Mouse (Mus musculus) right cerebral cortex, postnatal 4 days (tissue): ENCODE data around the gene Olfr318.
"Not testable (repeated sequence)": the region's sequence is repeated elsewhere in the genome, so short reads cannot be mapped to it uniquely, and the experiment has no call there.

Experiments
- DNase-seq: peaks from one replicate; pipeline ENCODE4 v3.0.0-alpha.2; 2022

The Olfr318 gene

DNA sequence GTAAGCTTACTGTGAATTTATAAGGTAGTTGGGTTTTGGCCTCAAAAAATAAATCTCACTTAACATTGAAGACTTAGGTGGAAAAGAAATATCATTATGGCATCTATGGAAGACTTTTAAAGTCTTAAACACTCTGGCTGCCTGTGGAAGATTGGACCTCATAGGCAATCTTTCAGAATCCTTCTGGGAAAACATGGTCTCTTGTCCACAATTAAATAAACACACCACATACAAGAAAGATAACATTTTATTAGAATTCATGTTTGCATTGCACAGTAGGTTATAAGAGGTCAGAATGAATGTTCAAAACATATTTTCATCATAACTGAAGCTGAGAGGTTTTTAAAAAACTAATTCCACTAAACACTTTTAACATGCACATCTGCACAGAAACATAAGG is at the start of gene Olfr318:
Gene Olfr318, minus strand, starts transcription at position 101 of the 400 bp plus-strand sequence.
- no peak for DNase-seq

- no peak for DNase-seq
Measured at GRCm38 (mm10) chr11:58772888-58773287, 49.1 kb upstream of the Olfr318 start, which contains the start of gene Olfr315. Gene Olfr315 (plus strand): TSS chr11:58773188.

- DNase-seq, result no peak
Measured at GRCm38 (mm10) chr11:58752434-58752833, 28.6 kb upstream of the Olfr318 start, which contains the start of gene Olfr316. Gene Olfr316 (plus strand): TSS chr11:58752734.

DNA sequence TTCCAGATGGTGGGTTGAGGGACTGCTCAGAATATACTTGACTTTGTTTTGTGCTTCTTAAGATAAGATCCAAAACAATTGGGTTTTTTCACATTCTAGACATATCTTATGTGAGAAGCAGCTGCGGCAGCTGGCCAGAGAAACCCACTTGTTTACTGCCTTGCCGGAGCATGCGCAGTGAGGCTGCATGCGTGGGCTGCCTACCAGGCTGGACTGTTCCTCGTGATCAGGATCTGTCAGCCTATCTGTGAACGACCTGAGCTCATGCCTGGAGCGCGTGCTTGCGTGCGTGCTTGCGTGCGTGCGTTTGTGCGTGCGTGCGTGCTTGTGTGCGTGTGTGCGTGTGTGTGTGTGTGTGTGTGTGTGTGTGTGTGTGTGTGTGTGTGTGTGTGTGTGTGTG is 27.3 kb upstream of the Olfr318 start:
- DNase-seq, result not testable (repeated sequence)

- DNase-seq, result no peak
Measured at GRCm38 (mm10) chr11:58738792-58739262, 15.0 kb upstream of the Olfr318 start, which contains the start of gene Olfr317. Gene Olfr317 (minus strand): TSS chr11:58739212.

GRCm38 (mm10) chr11:58733372-58733771 is 9.6 kb upstream of the Olfr318 start:
- DNase-seq, result peak; percentile 28

DNA sequence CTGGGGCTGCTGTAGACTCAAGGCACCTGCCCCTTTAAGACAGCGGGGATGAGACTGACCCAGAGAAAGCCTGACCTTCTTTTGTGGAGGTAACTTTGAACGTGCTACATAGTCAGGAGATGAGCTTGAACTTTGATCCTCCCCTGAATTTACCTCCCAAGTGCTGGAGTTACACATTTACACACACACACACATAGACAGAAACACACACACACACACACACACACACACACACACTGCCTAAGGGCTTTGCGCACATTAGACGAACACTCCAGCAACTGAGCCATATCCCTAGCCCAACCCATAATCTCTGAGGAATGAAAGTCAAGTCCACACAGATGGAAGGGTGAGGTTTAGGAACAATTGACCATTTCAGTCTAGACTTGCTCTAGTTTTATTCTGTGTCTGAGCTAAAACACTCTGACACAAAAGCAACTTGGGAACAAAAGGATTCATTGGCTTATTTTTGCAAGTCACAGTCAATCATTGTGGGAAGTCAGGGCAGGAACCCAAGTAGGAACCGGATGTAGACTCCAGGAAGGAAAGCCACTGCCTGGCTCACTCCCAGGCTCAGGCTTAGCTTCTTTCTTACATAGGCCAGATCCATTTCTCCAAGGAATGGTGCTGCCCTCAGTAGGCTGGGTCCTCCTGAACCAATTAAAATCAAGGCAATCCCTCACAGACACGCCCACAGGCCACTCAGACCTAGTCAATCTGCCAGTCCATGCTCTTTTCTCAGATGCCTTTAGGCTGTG is 4.3 kb upstream of the Olfr318 start:
- DNase-seq, result not testable (repeated sequence)

GRCm38 (mm10) chr11:58719701-58720100 is 4.1 kb downstream of the Olfr318 start:
- no peak for DNase-seq

GRCm38 (mm10) chr11:58717723-58718122 is 6.1 kb downstream of the Olfr318 start:
- not testable (repeated sequence) for DNase-seq

DNA sequence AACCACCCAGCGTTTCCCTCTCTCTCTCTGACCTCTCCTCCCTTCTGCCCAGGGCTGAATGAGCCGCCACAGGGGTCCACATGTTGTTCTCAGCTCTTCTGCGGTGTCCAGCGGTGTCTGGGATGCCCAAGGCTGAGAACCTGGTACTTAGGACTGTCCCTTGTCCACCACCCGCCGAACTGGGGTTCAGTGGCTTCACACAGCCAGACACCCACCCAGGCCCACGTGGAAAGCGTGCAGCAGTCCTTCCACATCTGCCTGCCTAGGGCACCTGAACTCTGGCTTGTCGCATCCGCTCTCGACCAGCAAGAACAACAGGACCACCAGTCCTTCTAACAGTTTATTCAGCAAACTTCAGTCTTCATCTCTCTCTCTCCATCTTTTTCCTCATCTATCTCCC is 14.7 kb downstream of the Olfr318 start:
- no peak for DNase-seq

DNA sequence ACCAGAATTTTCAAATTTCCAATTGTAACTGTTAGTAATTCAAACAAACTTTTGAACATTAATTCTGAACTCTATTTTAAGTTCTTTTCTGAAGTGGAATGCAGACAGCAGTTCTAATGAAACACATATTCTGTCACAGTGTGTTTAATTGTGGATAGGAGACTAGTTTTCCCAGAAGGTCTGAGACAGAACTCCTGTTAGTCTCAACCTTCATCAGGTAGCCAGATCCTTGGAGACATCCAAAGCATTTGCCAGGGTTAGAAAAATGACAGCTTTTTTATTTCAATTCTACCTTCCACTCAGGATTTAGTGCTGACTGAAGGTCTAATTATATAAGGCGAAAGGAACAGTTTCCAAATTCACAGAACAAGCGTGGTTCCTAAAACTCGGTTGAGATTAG is 25.0 kb downstream of the Olfr318 start, which contains the start of gene Olfr319:
Gene Olfr319, plus strand, starts transcription at position 301 of the 400 bp plus-strand sequence.
- DNase-seq, result no peak

GRCm38 (mm10) chr11:58680799-58681198 is 43.0 kb downstream of the Olfr318 start, which contains the start of gene Olfr320:
Gene Olfr320 (plus strand): TSS chr11:58681099.
- no peak for DNase-seq

DNA sequence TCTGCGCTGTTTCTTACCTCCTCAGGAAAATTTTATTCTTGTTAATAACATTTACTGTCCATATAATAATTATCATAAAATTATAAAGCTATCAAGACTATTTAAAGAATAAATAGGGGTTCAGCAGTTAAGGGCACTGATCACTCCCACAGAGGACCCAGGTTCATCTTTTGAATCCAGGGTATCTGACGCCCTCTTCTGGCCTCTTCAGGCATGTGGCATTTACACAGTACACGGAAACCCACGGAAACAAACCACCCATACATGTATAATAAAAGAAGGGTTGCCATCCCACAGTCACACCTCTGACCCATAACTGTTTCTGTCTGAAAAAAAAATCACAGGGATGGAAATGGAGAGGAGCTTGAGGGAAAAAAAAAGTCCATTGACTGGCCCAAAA is 52.0 kb downstream of the Olfr318 start:
- no peak for DNase-seq

DNA sequence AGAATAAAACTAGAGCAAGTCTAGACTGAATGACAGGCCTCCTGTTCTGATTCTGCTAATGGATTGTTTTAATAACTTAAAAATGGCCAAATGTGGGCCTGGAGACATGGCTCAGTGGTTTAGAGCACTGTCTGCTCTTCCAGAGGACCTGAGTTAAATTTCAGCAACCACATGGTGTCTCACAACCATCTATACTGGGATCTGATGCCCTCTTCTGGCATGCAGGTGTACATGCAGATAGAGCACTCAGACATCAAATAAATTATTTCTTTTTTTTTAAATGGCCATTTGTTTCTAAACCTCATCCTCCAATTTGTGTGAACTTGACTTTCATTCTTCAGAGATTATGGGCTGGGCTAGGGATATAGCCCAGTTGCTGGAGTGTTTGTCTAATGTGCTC is 54.6 kb downstream of the Olfr318 start:
- DNase-seq, result no peak
